Mouse (Mus musculus): Measurements from ENCODE around the gene Amfr. TPM values are rescaled to one million over a fixed set of nuclear protein-coding genes. Genes with fewer than 3 reads are reported as not detected.

The Amfr gene
- 42.6 and 46.5 TPM in 2 replicates for polyA plus RNA-seq (2015; fragmentation: Nextera tagmentation; extraction: Ambion mirVana)

- peak within 1 kb of the TSS; percentile 97 for H3K4me3 ChIP-seq (ENCODE audit: low read depth, low read length)
- H3K9ac ChIP-seq (ENCODE audit: low read length) = peak within 1 kb of the TSS; percentile 95
- no peaks in the 10 kb centered on the region for H3K36me3 ChIP-seq (ENCODE audit: control insufficient read depth, insufficient read depth, low read length)
- peaks cover 10% of the 10 kb centered on the region for H3K4me1 ChIP-seq (replicated peaks; ENCODE audit: control insufficient read depth, insufficient read depth)
- ATAC-seq (ENCODE audit: low FRiP score, low TSS enrichment) = peak; percentile 97
- peak; percentile 78 for DNase-seq (ENCODE audit: low spot score)
- under 1% methylated on average over 65 of the region's 130 CpGs for WGBS
- H3K27me3 ChIP-seq (ENCODE audit: control insufficient read depth, insufficient read depth, low read length) = no peaks in the 10 kb centered on the region
- H3K27ac ChIP-seq (replicated peaks) = peak within 1 kb of the TSS; percentile 97
- TF ChIP-seq CTCF (IDR thresholded peaks at IDR 0.05; ENCODE audit: low read depth) = peak; percentile 51
- TF ChIP-seq EP300 (optimal IDR thresholded peaks at IDR 0.05) = no peak
- H3K9me3 ChIP-seq (ENCODE audit: control insufficient read depth, low read length) = no peaks in the 10 kb centered on the region
- H3K4me2 ChIP-seq (replicated peaks; ENCODE audit: low read depth) = peak within 1 kb of the TSS; percentile 97
Measured at GRCm38 (mm10) chr8:94012013-94012951, at the start of gene Amfr. TSS of gene Amfr (minus strand) at chr8:94012842.

- H3K27me3 ChIP-seq (ENCODE audit: control insufficient read depth, insufficient read depth, low read length) = no peaks in the 10 kb centered on the region
- H3K36me3 ChIP-seq (ENCODE audit: control insufficient read depth, insufficient read depth, low read length) = peaks cover 8% of the 10 kb centered on the region
- DNase-seq (ENCODE audit: low spot score) (peak; percentile 63), ATAC-seq (ENCODE audit: low FRiP score, low TSS enrichment) (no peak)
- whole genome bisulfite sequencing = 62% methylated on average over 6 of the region's 6 CpGs
- H3K4me2 ChIP-seq (replicated peaks; ENCODE audit: low read depth) = no peak overlapping the region
- TF ChIP-seq EP300 (optimal IDR thresholded peaks at IDR 0.05) (no peak), CTCF (IDR thresholded peaks at IDR 0.05; ENCODE audit: low read depth) (peak; percentile 88)
- H3K4me3 ChIP-seq (ENCODE audit: low read depth, low read length) = no peak overlapping the region
- no peaks in the 10 kb centered on the region for H3K4me1 ChIP-seq (replicated peaks; ENCODE audit: control insufficient read depth, insufficient read depth)
- no peak overlapping the region for H3K9ac ChIP-seq (ENCODE audit: low read length)
- no peak overlapping the region for H3K27ac ChIP-seq (replicated peaks)
- H3K9me3 ChIP-seq (ENCODE audit: control insufficient read depth, low read length) = no peaks in the 10 kb centered on the region
Measured at GRCm38 (mm10) chr8:94057157-94057854, 44.7 kb upstream of the Amfr start.

- Histone ChIP-seq H3K9me3 (ENCODE audit: control insufficient read depth, low read length) (no peaks in the 10 kb centered on the region), H3K27me3 (ENCODE audit: control insufficient read depth, insufficient read depth, low read length) (no peaks in the 10 kb centered on the region), H3K27ac (replicated peaks) (no peak overlapping the region), H3K4me3 (ENCODE audit: low read depth, low read length) (no peak overlapping the region), H3K4me2 (replicated peaks; ENCODE audit: low read depth) (no peak overlapping the region), H3K36me3 (ENCODE audit: control insufficient read depth, insufficient read depth, low read length) (peaks cover 3% of the 10 kb centered on the region; the same call in 1 of the 2 replicates), H3K9ac (ENCODE audit: low read length) (no peak overlapping the region), H3K4me1 (replicated peaks; ENCODE audit: control insufficient read depth, insufficient read depth) (no peaks in the 10 kb centered on the region)
- DNase-seq (ENCODE audit: low spot score) (no peak), ATAC-seq (ENCODE audit: low FRiP score, low TSS enrichment) (no peak)
- no peak for TF ChIP-seq CTCF (IDR thresholded peaks at IDR 0.05; ENCODE audit: low read depth)
- WGBS = 77% methylated on average over 12 of the region's 12 CpGs
Measured at GRCm38 (mm10) chr8:94052696-94053095, 40.1 kb upstream of the Amfr start.

- Histone ChIP-seq H3K27me3 (ENCODE audit: control insufficient read depth, insufficient read depth, low read length) (no peaks in the 10 kb centered on the region), H3K9me3 (ENCODE audit: control insufficient read depth, low read length) (no peaks in the 10 kb centered on the region), H3K27ac (replicated peaks) (no peak overlapping the region), H3K4me1 (replicated peaks; ENCODE audit: control insufficient read depth, insufficient read depth) (no peaks in the 10 kb centered on the region), H3K9ac (ENCODE audit: low read length) (no peak overlapping the region), H3K4me2 (replicated peaks; ENCODE audit: low read depth) (no peak overlapping the region), H3K4me3 (ENCODE audit: low read depth, low read length) (no peak overlapping the region), H3K36me3 (ENCODE audit: control insufficient read depth, insufficient read depth, low read length) (no peaks in the 10 kb centered on the region)
- 79% methylated on average over 2 of the region's 2 CpGs for WGBS
- TF ChIP-seq EP300 (optimal IDR thresholded peaks at IDR 0.05) (no peak), CTCF (IDR thresholded peaks at IDR 0.05; ENCODE audit: low read depth) (no peak)
- ATAC-seq (ENCODE audit: low FRiP score, low TSS enrichment) = no peak
- no peak for DNase-seq (ENCODE audit: low spot score)
Measured at GRCm38 (mm10) chr8:94047845-94048244, 35.2 kb upstream of the Amfr start.

GRCm38 (mm10) chr8:94037806-94038205 lies 25.2 kb upstream of the Amfr start:
- no peaks in the 10 kb centered on the region for H3K27me3 ChIP-seq (ENCODE audit: control insufficient read depth, insufficient read depth, low read length)
- WGBS = 4% methylated on average over 15 of the region's 15 CpGs
- peak overlapping the region; percentile 67 for H3K9ac ChIP-seq (ENCODE audit: low read length)
- DNase-seq (ENCODE audit: low spot score) (peak; percentile 30), ATAC-seq (ENCODE audit: low FRiP score, low TSS enrichment) (no peak)
- peak overlapping the region; percentile 13; the same call in 1 of the 2 replicates for H3K27ac ChIP-seq (replicated peaks)
- TF ChIP-seq CTCF (IDR thresholded peaks at IDR 0.05; ENCODE audit: low read depth) = no peak
- peak overlapping the region; percentile 83 for H3K4me3 ChIP-seq (ENCODE audit: low read depth, low read length)
- no peaks in the 10 kb centered on the region for H3K36me3 ChIP-seq (ENCODE audit: control insufficient read depth, insufficient read depth, low read length)
- no peaks in the 10 kb centered on the region for H3K9me3 ChIP-seq (ENCODE audit: control insufficient read depth, low read length)
- H3K4me1 ChIP-seq (replicated peaks; ENCODE audit: control insufficient read depth, insufficient read depth) = no peaks in the 10 kb centered on the region
- H3K4me2 ChIP-seq (replicated peaks; ENCODE audit: low read depth) = peak overlapping the region; percentile 70

All from stomach, postnatal 0 days (tissue).